Mouse (Mus musculus) frontal cortex, adult 2 months (tissue): Measurements from ENCODE around the gene Nemf. TPM values are rescaled to one million over a fixed set of nuclear protein-coding genes. Genes with fewer than 3 reads are reported as not detected.
"Not testable (repeated sequence)": the region's sequence is repeated elsewhere in the genome, so short reads cannot be mapped to it uniquely, and the experiment has no call there.

ENCODE experiments used
- DNase-seq, 2 experiments: peaks; one replicate each; pipeline ENCODE4 v3.0.0; 2022; ENCODE audit warnings: low spot score in 1 of 2; ENCODE audit errors: extremely low spot score in 1 of 2
- polyA plus RNA-seq: library from polyadenylated mRNA; depleted of rRNA; stranded (reverse); fragments of >200 nt; gene quantifications from 2 replicates; pipeline ENCODE4 v1.2.3, GENCODE M21; 2012

Gene Nemf
- polyA plus RNA-seq, 1 experiment = 45.4 TPM

- no peak for DNase-seq
Measured at GRCm38 (mm10) chr12:69373850-69374766, 17.1 kb upstream of the Nemf start.

GRCm38 (mm10) chr12:69372731-69373331 is 15.9 kb upstream of the Nemf start:
- no peak for DNase-seq

GRCm38 (mm10) chr12:69371854-69372671 is 15.1 kb upstream of the Nemf start, which contains the start of the genes Arf6 and Gm9887:
Gene Arf6, plus strand, starts transcription at chr12:69372150.
Gene Gm9887, minus strand, starts transcription at chr12:69372458.
- peak; percentile 92 to 98 for DNase-seq

GRCm38 (mm10) chr12:69371421-69371853 is 14.5 kb upstream of the Nemf start:
- peak in 1 of 2 experiments; percentile 74 for DNase-seq

GRCm38 (mm10) chr12:69370936-69371335 is 14.0 kb upstream of the Nemf start:
- DNase-seq = no peak

- no peak for DNase-seq
Measured at GRCm38 (mm10) chr12:69367557-69367956, 10.6 kb upstream of the Nemf start.

- no peak for DNase-seq
Measured at GRCm38 (mm10) chr12:69366424-69366823, 9.5 kb upstream of the Nemf start.

GRCm38 (mm10) chr12:69365757-69366156 is 8.8 kb upstream of the Nemf start:
- no peak for DNase-seq

- peak in 1 of 2 experiments; percentile 68 for DNase-seq
Measured at GRCm38 (mm10) chr12:69363899-69364762, 7.2 kb upstream of the Nemf start.

- DNase-seq = not testable (repeated sequence)
Measured at GRCm38 (mm10) chr12:69363110-69363509, 6.1 kb upstream of the Nemf start.

GRCm38 (mm10) chr12:69362388-69362787 is 5.4 kb upstream of the Nemf start:
- DNase-seq = no peak

GRCm38 (mm10) chr12:69361919-69362318 is 5.0 kb upstream of the Nemf start:
- no peak for DNase-seq

- peak; percentile 96 to 100 for DNase-seq
Measured at GRCm38 (mm10) chr12:69360997-69361899, 4.3 kb upstream of the Nemf start.

- peak; percentile 58 to 89 for DNase-seq
Measured at GRCm38 (mm10) chr12:69360655-69360996, 3.7 kb upstream of the Nemf start.

- DNase-seq = no peak
Measured at GRCm38 (mm10) chr12:69357300-69357646, 308 bp upstream of the Nemf start.

GRCm38 (mm10) chr12:69351685-69352084 is 5.3 kb downstream of the Nemf start:
- no peak for DNase-seq

- no peak for DNase-seq
Measured at GRCm38 (mm10) chr12:69349928-69350327, 7.0 kb downstream of the Nemf start.

- DNase-seq = peak in 1 of 2 experiments; percentile 42
Measured at GRCm38 (mm10) chr12:69333547-69333946, 23.4 kb downstream of the Nemf start.

- DNase-seq = no peak
Measured at GRCm38 (mm10) chr12:69332147-69332546, 24.8 kb downstream of the Nemf start.
